Mouse (Mus musculus) small intestine, adult 2 months (tissue): ENCODE measurements around the gene Tmem165.

Experiments
- CTCF ChIP-seq: fragments of 200-500 bp; IDR thresholded peaks from 2 replicates; pipeline ENCODE4 v1.5.1; 2012; ENCODE audit warnings: low read depth, mild to moderate bottlenecking, control low read depth, inconsistent platforms, low read length, moderate library complexity, mixed read lengths; ENCODE audit not compliant: insufficient replicate concordance, insufficient read length; ENCODE audit errors: extremely low read depth
- POLR2A ChIP-seq: fragments of 200-500 bp; IDR thresholded peaks from 2 replicates; pipeline ENCODE4 v1.6.1; 2012; ENCODE audit warnings: low read depth, mild to moderate bottlenecking, control low read depth, inconsistent platforms, low read length, moderate library complexity

DNA sequence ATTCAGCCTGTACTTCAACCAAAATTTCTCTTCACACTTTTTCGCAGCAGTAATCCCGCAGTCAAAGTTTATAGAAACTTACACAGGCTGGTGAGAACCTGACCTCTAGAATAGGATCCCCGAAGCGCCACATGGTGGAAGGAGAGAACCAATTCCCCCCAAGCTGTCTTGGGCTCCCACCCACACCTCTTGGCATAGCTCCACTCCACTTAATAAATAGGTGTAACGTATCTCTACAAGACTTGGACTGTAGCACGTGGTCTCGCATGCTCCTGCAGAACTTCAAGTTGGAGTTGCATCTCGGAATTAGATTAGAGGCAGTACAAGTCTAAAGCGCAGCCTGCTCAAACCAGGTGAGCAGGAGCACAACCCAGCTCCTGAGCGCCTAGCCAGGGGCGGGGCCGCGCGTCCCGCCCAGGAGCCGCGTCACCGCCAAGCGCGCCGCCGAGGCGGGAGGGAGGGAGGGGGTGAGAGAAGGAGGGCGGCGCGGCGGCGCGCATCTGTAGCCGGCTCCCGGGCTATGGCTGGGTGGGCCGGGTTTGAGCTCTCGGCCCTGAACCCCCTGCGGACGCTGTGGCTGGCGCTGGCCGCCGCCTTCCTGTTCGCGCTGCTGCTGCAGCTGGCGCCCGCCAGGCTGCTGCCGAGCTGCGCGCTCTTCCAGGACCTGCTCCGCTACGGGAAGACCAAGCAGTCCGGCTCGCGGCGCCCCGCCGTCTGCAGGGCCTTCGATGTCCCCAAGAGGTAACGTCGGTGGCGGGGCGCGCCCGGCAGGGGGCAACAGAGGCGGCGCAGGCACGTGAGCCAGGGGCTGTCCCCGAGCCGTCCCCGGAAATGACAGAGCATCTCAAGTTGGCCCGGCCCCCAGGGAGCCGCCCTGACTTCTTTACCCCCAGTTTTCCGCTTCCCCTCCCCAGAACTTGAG, 43.6 kb upstream of the Tmem165 start, which contains the start of gene Srd5a3:
- TF ChIP-seq CTCF, result peak; percentile 77
- TF ChIP-seq POLR2A, result peak; percentile 71
